In genomic region chr4:130047331-130048202, GRCm38 (mm10) we compare ENCODE assay signal across 8 mouse cellular contexts. TPM values are rescaled to one million over a fixed set of nuclear protein-coding genes. Genes with fewer than 3 reads are reported as not detected.
DNase-seq lines count a peak whose midpoint lies in the region; ATAC-seq and TF ChIP-seq lines count a peak whose summit lies in the region.

Gene Col16a1 (plus strand): TSS chr4:130047840.

- peak; percentile 85 for ATAC-seq in forebrain, embryonic 15.5 days (replicated peaks)
- ATAC-seq in heart, embryonic 16.5 days (replicated peaks; ENCODE audit: extremely low read depth, insufficient read depth, low FRiP score), result peak; percentile 83
- ATAC-seq in liver, embryonic 14.5 days (ENCODE audit: insufficient read depth), result no peak
- ATAC-seq in neural tube, embryonic 15.5 days (ENCODE audit: low FRiP score), result peak; percentile 66

- no peaks in the 10 kb centered on the region for H3K9me3 ChIP-seq in forebrain, embryonic 15.5 days
- H3K9me3 ChIP-seq in heart, embryonic 16.5 days (replicated peaks; ENCODE audit: control insufficient read depth, low read length), result no peaks in the 10 kb centered on the region
- H3K9me3 ChIP-seq in liver, embryonic 14.5 days (ENCODE audit: control insufficient read depth, low read length), result no peaks in the 10 kb centered on the region
- H3K9me3 ChIP-seq in neural tube, embryonic 15.5 days (replicated peaks), result no peaks in the 10 kb centered on the region

- H3K27me3 ChIP-seq in forebrain, embryonic 15.5 days, result no peaks in the 10 kb centered on the region
- no peaks in the 10 kb centered on the region for H3K27me3 ChIP-seq in heart, embryonic 16.5 days (ENCODE audit: control insufficient read depth, insufficient read depth, low read length)
- peaks cover 6% of the 10 kb centered on the region for H3K27me3 ChIP-seq in liver, embryonic 14.5 days (ENCODE audit: control insufficient read depth, insufficient read depth, low read length)
- H3K27me3 ChIP-seq in neural tube, embryonic 15.5 days (replicated peaks), result no peaks in the 10 kb centered on the region

- peak; percentile 95 for DNase-seq in 3T3-L1 (ENCODE audit: low read depth, low spot score)
- DNase-seq in cerebellum, adult 11-12 months, result peak; percentile 51
- DNase-seq in kidney, postnatal 10 days, result peak; percentile 97
- no peak for DNase-seq in liver, embryonic 14.5 days (ENCODE audit: low read depth in 3 of 3, low spot score in 3 of 3)
- peak; percentile 86 for DNase-seq in urinary bladder, postnatal 25 days (ENCODE audit: low spot score)

- peaks cover 35% of the 10 kb centered on the region for H3K4me1 ChIP-seq in forebrain, embryonic 15.5 days
- H3K4me1 ChIP-seq in heart, embryonic 16.5 days (ENCODE audit: control insufficient read depth, insufficient read depth, low read length), result peaks cover 18% of the 10 kb centered on the region
- no peaks in the 10 kb centered on the region for H3K4me1 ChIP-seq in liver, embryonic 14.5 days (replicated peaks; ENCODE audit: control insufficient read depth in 2 of 2, insufficient read depth in 2 of 2, low read length in 1 of 2)
- H3K4me1 ChIP-seq in neural tube, embryonic 15.5 days, result peaks cover 67% of the 10 kb centered on the region

- peak within 1 kb of the TSS; percentile 44 for H3K9ac ChIP-seq in forebrain, embryonic 15.5 days (replicated peaks)
- peak within 1 kb of the TSS; percentile 82 for H3K9ac ChIP-seq in heart, embryonic 16.5 days (ENCODE audit: low read length)
- H3K9ac ChIP-seq in liver, embryonic 14.5 days (replicated peaks), result no peak within 1 kb of the TSS
- peak within 1 kb of the TSS; percentile 55 for H3K9ac ChIP-seq in neural tube, embryonic 15.5 days (replicated peaks)

- peak within 1 kb of the TSS; percentile 80 for H3K4me2 ChIP-seq in forebrain, embryonic 15.5 days (replicated peaks)
- H3K4me2 ChIP-seq in heart, embryonic 16.5 days (ENCODE audit: low read depth, low read length), result peak within 1 kb of the TSS; percentile 88
- peak within 1 kb of the TSS; percentile 22 for H3K4me2 ChIP-seq in liver, embryonic 14.5 days (ENCODE audit: low read depth)
- H3K4me2 ChIP-seq in neural tube, embryonic 15.5 days, result peak within 1 kb of the TSS; percentile 77

- TF ChIP-seq EP300 in liver, embryonic 14.5 days (IDR thresholded peaks at IDR 0.05; ENCODE audit: low read depth), result no peak

- H3K36me3 ChIP-seq in forebrain, embryonic 15.5 days, result no peaks in the 10 kb centered on the region
- H3K36me3 ChIP-seq in heart, embryonic 16.5 days (ENCODE audit: control insufficient read depth, insufficient read depth), result no peaks in the 10 kb centered on the region
- no peaks in the 10 kb centered on the region for H3K36me3 ChIP-seq in liver, embryonic 14.5 days (replicated peaks; ENCODE audit: control insufficient read depth, insufficient read depth, low read depth)
- H3K36me3 ChIP-seq in neural tube, embryonic 15.5 days, result no peaks in the 10 kb centered on the region

- WGBS in forebrain, embryonic 15.5 days, result under 1% methylated on average over 31 of the region's 46 CpGs
- 5% methylated on average over 46 of the region's 46 CpGs for WGBS in heart, embryonic 16.5 days
- 8% methylated on average over 43 of the region's 46 CpGs for WGBS in liver, embryonic 14.5 days (ENCODE audit: insufficient replicate concordance)
- 2% methylated on average over 40 of the region's 46 CpGs for WGBS in neural tube, embryonic 15.5 days

- TF ChIP-seq CTCF in liver, embryonic 14.5 days (IDR thresholded peaks at IDR 0.05; ENCODE audit: low read depth), result no peak

- peak within 1 kb of the TSS; percentile 24; the same call in 1 of the 2 replicates for H3K27ac ChIP-seq in forebrain, embryonic 15.5 days (replicated peaks)
- peak within 1 kb of the TSS; percentile 81 for H3K27ac ChIP-seq in heart, embryonic 16.5 days (ENCODE audit: low read length)
- no peak within 1 kb of the TSS for H3K27ac ChIP-seq in liver, embryonic 14.5 days
- H3K27ac ChIP-seq in neural tube, embryonic 15.5 days (replicated peaks), result peak within 1 kb of the TSS; percentile 80

- H3K4me3 ChIP-seq in forebrain, embryonic 15.5 days, result peak within 1 kb of the TSS; percentile 40
- peak within 1 kb of the TSS; percentile 58 for H3K4me3 ChIP-seq in heart, embryonic 16.5 days (ENCODE audit: low read length)
- H3K4me3 ChIP-seq in liver, embryonic 14.5 days (ENCODE audit: insufficient read depth in 1 of 2, low read depth in 2 of 2, low read length in 2 of 2), result 0 out of 4 replicates have a peak within 1 kb of the TSS, but pooled peaks of 1 of the 2 experiments have one; percentile 0
- H3K4me3 ChIP-seq in neural tube, embryonic 15.5 days (replicated peaks), result peak within 1 kb of the TSS; percentile 39

RNA-seq across cellular contexts. Expression of gene Col16a1, which starts in this region (rescaled TPM):
- polyA plus RNA-seq in forebrain, embryonic 15.5 days (2015; fragmentation: Nextera tagmentation; extraction: Ambion mirVana), result 4.6 and 5.1 TPM in 2 replicates
- polyA plus RNA-seq in heart, embryonic 16.5 days (2015; fragmentation: Nextera tagmentation; extraction: Ambion mirVana), result 26.6 and 37.7 TPM in 2 replicates
- polyA plus RNA-seq in liver, embryonic 14.5 days (2012; rRNA removed), result 2.0 and 3.0 TPM in 2 replicates
- 1.5 and 2.3 TPM in 2 replicates for polyA plus RNA-seq in liver, embryonic 14.5 days (2014; fragmentation: Nextera tagmentation; extraction: Ambion mirVana)
- 24.5 and 25.8 TPM in 2 replicates for polyA plus RNA-seq in neural tube, embryonic 15.5 days (2015; fragmentation: Nextera tagmentation; extraction: Ambion mirVana)

Comparison
In these comparisons a context has a peak if more than half of its experiments do, and no peak if none do; other contexts are left out.
1. DNase-seq: peak in 3T3-L1 (single experiment), cerebellum, adult 11-12 months (single experiment), kidney, postnatal 10 days (single experiment) and urinary bladder, postnatal 25 days (single experiment); none in liver, embryonic 14.5 days (0 of 3).
2. H3K4me2 ChIP-seq: peak in every context shown above with its lines; median percentile 88 in heart, embryonic 16.5 days; 80 in forebrain, embryonic 15.5 days; 77 in neural tube, embryonic 15.5 days; 22 in liver, embryonic 14.5 days.